Mouse (Mus musculus): ENCODE results near the gene Sprtn. TPM values are rescaled to one million over a fixed set of nuclear protein-coding genes. Genes with fewer than 3 reads are reported as not detected.

Gene Sprtn
- polyA plus RNA-seq, 1 experiment from 2014 or later = 14.1 TPM

GRCm38 (mm10) chr8:124914061-124914460 is 16.4 kb downstream of the Sprtn start:
- no peak overlapping the region for H3K4me2 ChIP-seq
- H3K36me3 ChIP-seq (ENCODE audit: control insufficient read depth, insufficient read depth, low read length) = peaks cover 15% of the 10 kb centered on the region; the same call in 1 of the 2 replicates
- WGBS = 98% methylated on average over 5 of the region's 5 CpGs
- H3K27me3 ChIP-seq (ENCODE audit: control insufficient read depth, insufficient read depth, low read length) = no peaks in the 10 kb centered on the region
- DNase-seq (ENCODE audit: low spot score, missing footprints) (no peak), ATAC-seq (ENCODE audit: low FRiP score) (no peak)
- H3K9ac ChIP-seq (ENCODE audit: low read length) = no peak overlapping the region
- no peak overlapping the region for H3K4me3 ChIP-seq (ENCODE audit: low read depth, low read length)
- no peaks in the 10 kb centered on the region for H3K4me1 ChIP-seq (ENCODE audit: control insufficient read depth, insufficient read depth, low read length)
- H3K9me3 ChIP-seq (ENCODE audit: control insufficient read depth, low read length) = no peaks in the 10 kb centered on the region
- H3K27ac ChIP-seq (ENCODE audit: low read depth, low read length) = no peak overlapping the region

GRCm38 (mm10) chr8:124917741-124918484 is 20.2 kb downstream of the Sprtn start:
- H3K9me3 ChIP-seq (ENCODE audit: control insufficient read depth, low read length) = no peaks in the 10 kb centered on the region
- no peak for ATAC-seq (ENCODE audit: low FRiP score)
- no peak overlapping the region for H3K27ac ChIP-seq (ENCODE audit: low read depth, low read length)
- DNase-seq (ENCODE audit: low spot score, missing footprints) = no peak
- H3K9ac ChIP-seq (ENCODE audit: low read length) = no peak overlapping the region
- H3K36me3 ChIP-seq (ENCODE audit: control insufficient read depth, insufficient read depth, low read length) = peaks cover 14% of the 10 kb centered on the region; the same call in 1 of the 2 replicates
- WGBS = 85% methylated on average over 18 of the region's 18 CpGs
- no peaks in the 10 kb centered on the region for H3K27me3 ChIP-seq (ENCODE audit: control insufficient read depth, insufficient read depth, low read length)
- H3K4me2 ChIP-seq = no peak overlapping the region
- H3K4me1 ChIP-seq (ENCODE audit: control insufficient read depth, insufficient read depth, low read length) = no peaks in the 10 kb centered on the region
- no peak overlapping the region for H3K4me3 ChIP-seq (ENCODE audit: low read depth, low read length)

GRCm38 (mm10) chr8:124921369-124922279 is 23.9 kb downstream of the Sprtn start:
- H3K9ac ChIP-seq (ENCODE audit: low read length) = no peak overlapping the region
- 91% methylated on average over 18 of the region's 18 CpGs for WGBS
- no peak for ATAC-seq (ENCODE audit: low FRiP score)
- H3K9me3 ChIP-seq (ENCODE audit: control insufficient read depth, low read length) = no peaks in the 10 kb centered on the region
- DNase-seq (ENCODE audit: low spot score, missing footprints) = no peak
- no peak overlapping the region for H3K27ac ChIP-seq (ENCODE audit: low read depth, low read length)
- H3K4me2 ChIP-seq = no peak overlapping the region
- H3K4me3 ChIP-seq (ENCODE audit: low read depth, low read length) = no peak overlapping the region
- no peaks in the 10 kb centered on the region for H3K27me3 ChIP-seq (ENCODE audit: control insufficient read depth, insufficient read depth, low read length)
- H3K36me3 ChIP-seq (ENCODE audit: control insufficient read depth, insufficient read depth, low read length) = no peaks in the 10 kb centered on the region
- no peaks in the 10 kb centered on the region for H3K4me1 ChIP-seq (ENCODE audit: control insufficient read depth, insufficient read depth, low read length)

- Histone ChIP-seq H3K36me3 (ENCODE audit: control insufficient read depth, insufficient read depth, low read length) (no peaks in the 10 kb centered on the region), H3K4me2 (no peak overlapping the region), H3K9me3 (ENCODE audit: control insufficient read depth, low read length) (no peaks in the 10 kb centered on the region), H3K4me3 (ENCODE audit: low read depth, low read length) (no peak overlapping the region), H3K4me1 (ENCODE audit: control insufficient read depth, insufficient read depth, low read length) (no peaks in the 10 kb centered on the region), H3K9ac (ENCODE audit: low read length) (no peak overlapping the region), H3K27me3 (ENCODE audit: control insufficient read depth, insufficient read depth, low read length) (no peaks in the 10 kb centered on the region), H3K27ac (ENCODE audit: low read depth, low read length) (no peak overlapping the region)
- DNase-seq (ENCODE audit: low spot score, missing footprints) (no peak), ATAC-seq (ENCODE audit: low FRiP score) (no peak)
- 90% methylated on average over 11 of the region's 11 CpGs for WGBS
Measured at GRCm38 (mm10) chr8:124922490-124923089, 24.9 kb downstream of the Sprtn start.

GRCm38 (mm10) chr8:124923971-124924652 is 26.4 kb downstream of the Sprtn start:
- Histone ChIP-seq H3K27ac (ENCODE audit: low read depth, low read length) (no peak overlapping the region), H3K9ac (ENCODE audit: low read length) (no peak overlapping the region), H3K36me3 (ENCODE audit: control insufficient read depth, insufficient read depth, low read length) (no peaks in the 10 kb centered on the region), H3K4me3 (ENCODE audit: low read depth, low read length) (no peak overlapping the region), H3K4me2 (no peak overlapping the region), H3K4me1 (ENCODE audit: control insufficient read depth, insufficient read depth, low read length) (no peaks in the 10 kb centered on the region), H3K9me3 (ENCODE audit: control insufficient read depth, low read length) (no peaks in the 10 kb centered on the region), H3K27me3 (ENCODE audit: control insufficient read depth, insufficient read depth, low read length) (no peaks in the 10 kb centered on the region)
- ATAC-seq (ENCODE audit: low FRiP score) (no peak), DNase-seq (ENCODE audit: low spot score, missing footprints) (no peak)
- WGBS = 88% methylated on average over 15 of the region's 15 CpGs

GRCm38 (mm10) chr8:124925544-124926266 is 28.0 kb downstream of the Sprtn start:
- Histone ChIP-seq H3K36me3 (ENCODE audit: control insufficient read depth, insufficient read depth, low read length) (no peaks in the 10 kb centered on the region), H3K9ac (ENCODE audit: low read length) (no peak overlapping the region), H3K27me3 (ENCODE audit: control insufficient read depth, insufficient read depth, low read length) (no peaks in the 10 kb centered on the region), H3K4me2 (no peak overlapping the region), H3K9me3 (ENCODE audit: control insufficient read depth, low read length) (no peaks in the 10 kb centered on the region), H3K4me3 (ENCODE audit: low read depth, low read length) (no peak overlapping the region), H3K27ac (ENCODE audit: low read depth, low read length) (no peak overlapping the region), H3K4me1 (ENCODE audit: control insufficient read depth, insufficient read depth, low read length) (no peaks in the 10 kb centered on the region)
- DNase-seq (ENCODE audit: low spot score, missing footprints) (no peak), ATAC-seq (ENCODE audit: low FRiP score) (no peak)
- WGBS = 91% methylated on average over 14 of the region's 14 CpGs

- Histone ChIP-seq H3K4me2 (no peak overlapping the region), H3K9me3 (ENCODE audit: control insufficient read depth, low read length) (no peaks in the 10 kb centered on the region), H3K4me1 (ENCODE audit: control insufficient read depth, insufficient read depth, low read length) (no peaks in the 10 kb centered on the region), H3K9ac (ENCODE audit: low read length) (no peak overlapping the region), H3K4me3 (ENCODE audit: low read depth, low read length) (no peak overlapping the region), H3K27ac (ENCODE audit: low read depth, low read length) (no peak overlapping the region), H3K36me3 (ENCODE audit: control insufficient read depth, insufficient read depth, low read length) (no peaks in the 10 kb centered on the region), H3K27me3 (ENCODE audit: control insufficient read depth, insufficient read depth, low read length) (no peaks in the 10 kb centered on the region)
- DNase-seq (ENCODE audit: low spot score, missing footprints) = no peak
- ATAC-seq (ENCODE audit: low FRiP score) = no peak
- WGBS = 86% methylated on average over 10 of the region's 10 CpGs
Measured at GRCm38 (mm10) chr8:124926351-124926771, 28.7 kb downstream of the Sprtn start.

GRCm38 (mm10) chr8:124929006-124929405 is 31.3 kb downstream of the Sprtn start:
- H3K36me3 ChIP-seq (ENCODE audit: control insufficient read depth, insufficient read depth, low read length) = no peaks in the 10 kb centered on the region
- no peaks in the 10 kb centered on the region for H3K9me3 ChIP-seq (ENCODE audit: control insufficient read depth, low read length)
- no peaks in the 10 kb centered on the region for H3K4me1 ChIP-seq (ENCODE audit: control insufficient read depth, insufficient read depth, low read length)
- ATAC-seq (ENCODE audit: low FRiP score) (no peak), DNase-seq (ENCODE audit: low spot score, missing footprints) (no peak)
- no peaks in the 10 kb centered on the region for H3K27me3 ChIP-seq (ENCODE audit: control insufficient read depth, insufficient read depth, low read length)
- no peak overlapping the region for H3K9ac ChIP-seq (ENCODE audit: low read length)
- H3K4me3 ChIP-seq (ENCODE audit: low read depth, low read length) = no peak overlapping the region
- H3K27ac ChIP-seq (ENCODE audit: low read depth, low read length) = no peak overlapping the region
- 92% methylated on average over 11 of the region's 11 CpGs for WGBS
- H3K4me2 ChIP-seq = no peak overlapping the region

All from midbrain, embryonic 11.5 days (tissue).